Mouse (Mus musculus) regulatory T cell (primary cell): ENCODE data around the gene Tnfrsf11a.
"Not testable (repeated sequence)": the region's sequence is repeated elsewhere in the genome, so short reads cannot be mapped to it uniquely, and the experiment has no call there.

Experiments
- in situ Hi-C: fragments of 300-600 bp; cut with MboI, MseI; formaldehyde crosslinking; loops from one replicate; pipeline ENCODE4 v1.15.1; 2025; ENCODE audit warnings: high pct_unique_total_duplicates

The Tnfrsf11a gene

GRCm38 (mm10) chr1:105785146-105785545 lies 4.6 kb downstream of the Tnfrsf11a start:
- in situ Hi-C loops = no loop called here

GRCm38 (mm10) chr1:105786731-105787357 lies 6.3 kb downstream of the Tnfrsf11a start:
- in situ Hi-C loops = no loop called here

GRCm38 (mm10) chr1:105790103-105790502 lies 9.6 kb downstream of the Tnfrsf11a start:
- in situ Hi-C loops = no loop called here

GRCm38 (mm10) chr1:105794670-105795069 lies 14.2 kb downstream of the Tnfrsf11a start:
- in situ Hi-C loops = no loop called here

- in situ Hi-C loops = no loop called here
These were observed 15.2 kb downstream of the Tnfrsf11a start for GRCm38 (mm10) chr1:105795705-105796104.

- in situ Hi-C loops = no loop called here
These were observed 20.1 kb downstream of the Tnfrsf11a start for GRCm38 (mm10) chr1:105800570-105800969.

- in situ Hi-C loops = no loop called here
These were observed 20.7 kb downstream of the Tnfrsf11a start for GRCm38 (mm10) chr1:105801252-105801651.

GRCm38 (mm10) chr1:105802941-105803340 lies 22.4 kb downstream of the Tnfrsf11a start:
- in situ Hi-C loops = no loop called here

GRCm38 (mm10) chr1:105804285-105804684 lies 23.8 kb downstream of the Tnfrsf11a start:
- in situ Hi-C loops = no loop called here

- in situ Hi-C loops = no loop called here
These were observed 25.0 kb downstream of the Tnfrsf11a start for GRCm38 (mm10) chr1:105805565-105805964.

- in situ Hi-C loops = no loop called here
These were observed 26.7 kb downstream of the Tnfrsf11a start for GRCm38 (mm10) chr1:105807028-105807722.

GRCm38 (mm10) chr1:105812027-105812426 lies 31.5 kb downstream of the Tnfrsf11a start:
- in situ Hi-C loops = not testable (repeated sequence)

GRCm38 (mm10) chr1:105812960-105813708 lies 32.6 kb downstream of the Tnfrsf11a start:
- in situ Hi-C loops = no loop called here

GRCm38 (mm10) chr1:105813709-105814061 lies 33.2 kb downstream of the Tnfrsf11a start:
- in situ Hi-C loops = no loop called here

GRCm38 (mm10) chr1:105814402-105815270 lies 34.1 kb downstream of the Tnfrsf11a start:
- in situ Hi-C loops = no loop called here

- in situ Hi-C loops = no loop called here
These were observed 34.8 kb downstream of the Tnfrsf11a start for GRCm38 (mm10) chr1:105815310-105815709.

GRCm38 (mm10) chr1:105815736-105816135 lies 35.2 kb downstream of the Tnfrsf11a start:
- in situ Hi-C loops = no loop called here

GRCm38 (mm10) chr1:105819031-105819430 lies 38.5 kb downstream of the Tnfrsf11a start:
- in situ Hi-C loops = no loop called here

GRCm38 (mm10) chr1:105819740-105820139 lies 39.2 kb downstream of the Tnfrsf11a start:
- in situ Hi-C loops = no loop called here

GRCm38 (mm10) chr1:105824356-105824755 lies 43.8 kb downstream of the Tnfrsf11a start:
- in situ Hi-C loops = no loop called here

GRCm38 (mm10) chr1:105824980-105825379 lies 44.5 kb downstream of the Tnfrsf11a start:
- in situ Hi-C loops = no loop called here

- in situ Hi-C loops = no loop called here
These were observed 46.9 kb downstream of the Tnfrsf11a start for GRCm38 (mm10) chr1:105827374-105827773.
